Mouse (Mus musculus) ES-Bruce4 (cell line): Measurements from ENCODE around the gene Prdx2.

Source experiments
- CTCF ChIP-seq: IDR thresholded peaks from one replicate; pipeline ENCODE4 v1.8.1; 2011; ENCODE audit warnings: low read depth, low read length
- EP300 ChIP-seq: IDR thresholded peaks from 2 replicates; pipeline ENCODE4 v1.6.1; 2011; ENCODE audit warnings: low read depth, low read length; ENCODE audit not compliant: insufficient read depth
- POLR2A ChIP-seq: IDR thresholded peaks from one replicate; pipeline ENCODE4 v1.8.1; 2011; ENCODE audit warnings: low read length; ENCODE audit not compliant: insufficient read depth

DNA sequence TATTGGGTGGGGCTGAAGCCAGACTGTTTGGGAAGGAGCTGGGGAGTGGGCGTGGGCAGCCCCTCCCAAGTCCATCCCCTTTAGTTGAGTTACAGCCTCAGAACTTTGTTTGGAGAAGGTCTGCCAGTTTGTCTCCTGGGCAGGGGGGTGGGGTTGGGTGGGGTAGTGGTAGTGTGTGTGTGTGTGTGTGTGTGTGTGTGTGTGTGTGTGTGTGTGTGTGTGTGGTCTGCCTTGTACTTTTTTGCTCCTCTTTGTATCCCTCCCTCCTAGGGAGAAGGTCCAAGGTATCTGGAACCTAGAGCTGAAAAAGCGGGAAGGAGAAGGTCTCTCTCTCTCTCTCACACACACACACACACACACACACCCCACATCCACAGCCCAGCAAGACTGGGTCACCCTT is 45.0 kb downstream of the Prdx2 start, which contains the start of gene Best2:
- TF ChIP-seq EP300 (no peak), CTCF (no peak), POLR2A (no peak)
